14 mouse cellular contexts compared by ENCODE assay signal in genomic region chr10:26249426-26250165, GRCm38 (mm10). TPM values are rescaled to one million over a fixed set of nuclear protein-coding genes. Genes with fewer than 3 reads are reported as not detected.
DNase-seq lines count a peak whose midpoint lies in the region.
"Had no signal": no experiment of that assay in that cellular context is flagged by ENCODE, and none has a peak within 500 bp of the region (broad histone marks: within the 10 kb centered on the region; RNA-seq: fewer than 3 reads in every experiment).

No protein-coding gene starts in this region.

- intact Hi-C loops in left cerebral cortex, postnatal 4 days (cut with DNase I), result no loop called here

- DNase-seq in left cerebral cortex, adult 11 months (ENCODE audit: low spot score), result peak; percentile 69
- no peak for DNase-seq in left cerebral cortex, postnatal 4 days
- DNase-seq in frontal cortex, postnatal 25 days (ENCODE audit: low spot score in 2 of 2), result peak; percentile 19 to 50
- DNase-seq in left cerebral cortex, adult 9 months (ENCODE audit: low spot score in 2 of 2), result peak; percentile 71 to 83
- peak; percentile 90 for DNase-seq in telencephalon, adult 2 months (ENCODE audit: low read depth, low spot score)
- no peak for DNase-seq in cerebellum, postnatal 36 days
- DNase-seq in kidney, adult 18-20 months, result no peak
- DNase-seq in testis, postnatal 14 days (ENCODE audit: low spot score), result no peak
- DNase-seq: cerebellum, adult 2 months; embryo, embryonic 11 days; gastrocnemius, postnatal 10 days; liver; thymus, postnatal 14 days had no signal

RNA-seq across cellular contexts. Expression of gene Samd3, which starts 20.1 kb away (rescaled TPM):
- total RNA-seq in left cerebral cortex, postnatal 4 days (2021), result 1 to 10 TPM; 1.0 to 1.1 TPM
- total RNA-seq: gastrocnemius, postnatal 10 days; MEL had no signal

Comparison
In these comparisons a context has a peak if more than half of its experiments do, and no peak if none do; other contexts are left out.
1. DNase-seq: peak in left cerebral cortex, adult 11 months (single experiment), frontal cortex, postnatal 25 days (2 of 2), left cerebral cortex, adult 9 months (2 of 2) and telencephalon, adult 2 months (single experiment); none in left cerebral cortex, postnatal 4 days (single experiment), cerebellum, postnatal 36 days (0 of 2), kidney, adult 18-20 months (single experiment) and testis, postnatal 14 days (single experiment).